Mouse (Mus musculus) heart, adult 2 months (tissue): ENCODE results near the gene Rab31.

Experiments
- EP300 ChIP-seq: fragments of 200-500 bp; IDR thresholded peaks from 2 replicates; pipeline ENCODE4 v1.6.1; 2011; ENCODE audit warnings: low read depth, low read length, control low read depth; ENCODE audit not compliant: insufficient read depth
- POLR2A ChIP-seq: fragments of 200-500 bp; IDR thresholded peaks from 2 replicates; pipeline ENCODE4 v1.6.1; 2011; ENCODE audit warnings: mild to moderate bottlenecking, low read depth, low read length, control low read depth; ENCODE audit not compliant: insufficient read depth

- TF ChIP-seq POLR2A (no peak), EP300 (no peak)
These were observed 3.7 kb upstream of the Rab31 start for GRCm38 (mm10) chr17:65776228-65776627.
